ENCODE assay signal across 8 mouse cellular contexts in the genomic region with DNA sequence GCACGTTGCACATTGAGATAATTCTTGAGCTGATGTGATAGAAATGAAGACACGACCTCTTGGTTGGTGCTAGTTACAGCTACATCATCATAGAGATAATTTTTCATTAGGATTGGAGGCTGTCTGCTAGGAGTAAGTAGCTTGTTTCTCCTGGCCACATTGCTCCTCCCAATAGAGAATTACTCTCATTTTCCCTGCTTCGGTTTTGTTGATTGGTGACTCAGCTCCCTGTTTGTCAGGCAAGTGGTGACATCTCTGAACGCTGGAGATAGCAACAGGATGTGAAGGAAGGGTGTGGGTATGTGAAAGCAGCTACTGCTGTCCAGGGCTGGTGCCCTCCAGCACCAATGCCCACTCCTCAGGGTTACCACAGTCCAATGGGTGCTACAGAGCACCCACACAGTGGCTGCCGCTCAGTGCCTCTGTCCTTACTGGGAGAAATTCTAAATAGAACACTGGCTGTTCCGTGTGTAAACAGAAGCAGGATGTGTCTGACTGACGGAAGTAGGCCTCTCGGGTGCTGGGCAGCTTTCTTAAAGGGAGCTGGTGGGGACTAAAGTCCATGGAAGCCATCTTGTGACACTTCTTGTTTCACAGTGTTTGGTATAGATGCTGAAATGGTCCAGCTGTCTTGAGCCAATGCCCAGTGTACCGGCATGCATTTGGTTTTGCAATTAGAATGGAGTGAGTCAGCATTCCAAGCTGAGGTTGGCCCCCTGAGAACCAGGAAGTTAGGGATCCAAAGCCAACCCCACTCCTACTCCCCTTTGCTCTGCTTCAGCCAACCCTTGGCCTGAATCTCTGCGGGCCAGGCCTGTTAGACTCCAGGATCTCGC. TPM values are rescaled to one million over a fixed set of nuclear protein-coding genes. Genes with fewer than 3 reads are reported as not detected.
DNase-seq lines count a peak whose midpoint lies in the region; ATAC-seq and TF ChIP-seq lines count a peak whose summit lies in the region.

No protein-coding gene starts in this region.

- TF ChIP-seq CTCF in lung, adult 2 months (IDR thresholded peaks at IDR 0.05; ENCODE audit: insufficient read depth, low read length), result no peak

- H3K4me1 ChIP-seq in heart, embryonic 16.5 days (ENCODE audit: control insufficient read depth, insufficient read depth, low read length), result peaks cover 36% of the 10 kb centered on the region
- H3K4me1 ChIP-seq in lung, adult 2 months (ENCODE audit: control insufficient read depth, insufficient read depth, low read length), result peaks cover 27% of the 10 kb centered on the region
- peaks cover 31% of the 10 kb centered on the region for H3K4me1 ChIP-seq in neural tube, embryonic 15.5 days

- H3K4me3 ChIP-seq in heart, embryonic 16.5 days (ENCODE audit: low read length), result peak overlapping the region; percentile 15; the same call in 1 of the 2 replicates
- H3K4me3 ChIP-seq in lung, adult 2 months (replicated peaks; ENCODE audit: extremely low read depth, low read depth, low read length), result peak overlapping the region; percentile 26
- peak overlapping the region; percentile 13; the same call in 1 of the 2 replicates for H3K4me3 ChIP-seq in neural tube, embryonic 15.5 days (replicated peaks)

- DNase-seq in CD4-positive helper T cell, adult 2 months (ENCODE audit: low read depth, low spot score), result peak; percentile 84
- DNase-seq in T-cell, adult 2 months (ENCODE audit: low spot score), result peak; percentile 77
- peak; percentile 93 for DNase-seq in fibroblast of lung, adult 2 months (ENCODE audit: low read depth)
- DNase-seq in kidney, postnatal 10 days, result peak; percentile 77
- DNase-seq in lung, adult 2 months, result peak; percentile 73
- peak; percentile 67 for DNase-seq in thymus, postnatal 4 days

- WGBS in heart, embryonic 16.5 days, result 26% methylated on average over 11 of the region's 11 CpGs
- 8% methylated on average over 11 of the region's 11 CpGs for WGBS in lung, adult 2 months
- WGBS in neural tube, embryonic 15.5 days, result 57% methylated on average over 11 of the region's 11 CpGs

- peak overlapping the region; percentile 35 for H3K9ac ChIP-seq in heart, embryonic 16.5 days (ENCODE audit: low read length)
- H3K9ac ChIP-seq in neural tube, embryonic 15.5 days (replicated peaks), result peak overlapping the region; percentile 39; the same call in 1 of the 2 replicates

- H3K27me3 ChIP-seq in heart, embryonic 16.5 days (ENCODE audit: control insufficient read depth, insufficient read depth, low read length), result no peaks in the 10 kb centered on the region
- no peaks in the 10 kb centered on the region for H3K27me3 ChIP-seq in neural tube, embryonic 15.5 days (replicated peaks)

- peak; percentile 23; the same call in 1 of the 2 replicates for ATAC-seq in heart, embryonic 16.5 days (replicated peaks; ENCODE audit: extremely low read depth, insufficient read depth, low FRiP score)
- ATAC-seq in neural tube, embryonic 15.5 days (ENCODE audit: low FRiP score), result no peak

- peak; percentile 85; the same call in 1 of the 2 replicates for TF ChIP-seq POLR2A in lung, adult 2 months (IDR thresholded peaks at IDR 0.05; ENCODE audit: borderline replicate concordance, extremely low read depth, low read depth, low read length)

- H3K36me3 ChIP-seq in heart, embryonic 16.5 days (ENCODE audit: control insufficient read depth, insufficient read depth), result no peaks in the 10 kb centered on the region
- H3K36me3 ChIP-seq in neural tube, embryonic 15.5 days, result no peaks in the 10 kb centered on the region

- peak overlapping the region; percentile 92 for H3K27ac ChIP-seq in heart, embryonic 16.5 days (ENCODE audit: low read length)
- H3K27ac ChIP-seq in neural tube, embryonic 15.5 days (replicated peaks), result peak overlapping the region; percentile 77

- peak overlapping the region; percentile 54 for H3K4me2 ChIP-seq in heart, embryonic 16.5 days (ENCODE audit: low read depth, low read length)
- peak overlapping the region; percentile 71 for H3K4me2 ChIP-seq in neural tube, embryonic 15.5 days

- H3K9me3 ChIP-seq in heart, embryonic 16.5 days (replicated peaks; ENCODE audit: control insufficient read depth, low read length), result no peaks in the 10 kb centered on the region
- no peaks in the 10 kb centered on the region for H3K9me3 ChIP-seq in neural tube, embryonic 15.5 days (replicated peaks)

RNA-seq across cellular contexts. Expression of a gene that starts 5.0 kb away (rescaled TPM):
- polyA plus RNA-seq in heart, embryonic 16.5 days (2015; fragmentation: Nextera tagmentation; extraction: Ambion mirVana), result 8.5 and 9.0 TPM in 2 replicates
- polyA plus RNA-seq in lung, adult 2 months (2012; rRNA removed), result 44.9 and 45.9 TPM in 2 replicates
- polyA plus RNA-seq in neural tube, embryonic 15.5 days (2015; fragmentation: Nextera tagmentation; extraction: Ambion mirVana), result 14.5 and 17.3 TPM in 2 replicates

RNA-seq across cellular contexts. Expression of a gene that starts 18.1 kb away (rescaled TPM):
- 211 and 235 TPM in 2 replicates for polyA plus RNA-seq in heart, embryonic 16.5 days (2015; fragmentation: Nextera tagmentation; extraction: Ambion mirVana)
- 20.7 and 31.0 TPM in 2 replicates for polyA plus RNA-seq in lung, adult 2 months (2012; rRNA removed)
- polyA plus RNA-seq in neural tube, embryonic 15.5 days (2015; fragmentation: Nextera tagmentation; extraction: Ambion mirVana), result 239 and 275 TPM in 2 replicates

RNA-seq across cellular contexts. Expression of a gene that starts 46.8 kb away (rescaled TPM):
- polyA plus RNA-seq in heart, embryonic 16.5 days (2015; fragmentation: Nextera tagmentation; extraction: Ambion mirVana), result 81.6 and 82.1 TPM in 2 replicates
- polyA plus RNA-seq in lung, adult 2 months (2012; rRNA removed), result 129 and 205 TPM in 2 replicates
- 66.4 and 72.3 TPM in 2 replicates for polyA plus RNA-seq in neural tube, embryonic 15.5 days (2015; fragmentation: Nextera tagmentation; extraction: Ambion mirVana)
